Mouse (Mus musculus) MEL (cell line): ENCODE data around the gene Hoxa5.

Experiments used
- CTCF ChIP-seq, 3 experiments: IDR thresholded peaks in 2 of 3; conservative IDR thresholded peaks in 1 of 3; 2 replicates each; pipeline ENCODE4 v1.5.1; 2011 to 2012; ENCODE audit warnings: low read length in 3 of 3, low read depth in 2 of 3, mild to moderate bottlenecking in 2 of 3, improper control_type of control experiment in 1 of 3, inconsistent platforms in 1 of 3, mixed read lengths in 1 of 3, moderate library complexity in 1 of 3; ENCODE audit not compliant: control insufficient read depth in 1 of 3, insufficient read depth in 1 of 3, poor library complexity in 1 of 3, severe bottlenecking in 1 of 3
- SIN3A ChIP-seq: IDR thresholded peaks from 2 replicates; pipeline ENCODE4 v1.6.1; 2012; ENCODE audit warnings: low read length, improper control_type of control experiment, inconsistent platforms

DNA sequence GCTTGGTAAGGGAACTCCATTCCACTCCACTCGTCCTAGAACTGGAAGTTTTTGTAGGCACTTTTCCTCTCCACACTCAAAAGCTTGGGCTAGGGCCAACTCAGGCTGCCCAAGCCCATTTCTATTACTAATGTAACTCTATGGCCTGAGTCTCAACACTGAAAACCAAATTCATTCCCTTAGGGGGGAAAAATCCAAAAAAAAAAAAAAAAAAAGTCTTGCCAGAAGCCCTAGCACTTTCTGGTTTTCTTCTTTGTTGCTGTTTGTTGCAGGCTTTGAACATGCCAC is 42.4 kb downstream of the Hoxa5 start:
- TF ChIP-seq CTCF (IDR thresholded peaks at IDR 0.05 in 2 of 3, conservative IDR thresholded peaks at IDR 0.05 in 1 of 3; ENCODE audit: control insufficient read depth in 1 of 3, insufficient read depth in 1 of 3, low read depth in 2 of 3, low read length in 3 of 3, poor library complexity in 1 of 3, severe bottlenecking in 1 of 3) (no peak), SIN3A (no peak)
